Mouse (Mus musculus): ENCODE data around the gene Asb8. TPM values are rescaled to one million over a fixed set of nuclear protein-coding genes. Genes with fewer than 3 reads are reported as not detected.

Gene Asb8
- polyA plus RNA-seq, 1 experiment from 2014 or later = 42.3 TPM

- 56% methylated on average over 9 of the region's 9 CpGs for WGBS
- no peak for ATAC-seq
- no peak overlapping the region for H3K4me3 ChIP-seq (ENCODE audit: low read depth, low read length)
- no peak for DNase-seq (ENCODE audit: low spot score)
- no peak overlapping the region for H3K27ac ChIP-seq (ENCODE audit: low read length)
- H3K4me1 ChIP-seq (ENCODE audit: insufficient read depth, low read depth, low read length) = no peaks in the 10 kb centered on the region
- H3K36me3 ChIP-seq (ENCODE audit: insufficient read depth, low read length) = no peaks in the 10 kb centered on the region
- no peaks in the 10 kb centered on the region for H3K9me3 ChIP-seq (ENCODE audit: low read length)
- peaks cover 42% of the 10 kb centered on the region for H3K27me3 ChIP-seq (replicated peaks; ENCODE audit: insufficient read depth, low read length)
- H3K4me2 ChIP-seq (replicated peaks; ENCODE audit: low read depth, low read length) = no peak overlapping the region
- TF ChIP-seq EP300 (IDR thresholded peaks at IDR 0.05) = no peak
- TF ChIP-seq CTCF (IDR thresholded peaks at IDR 0.05) = no peak
- no peak overlapping the region for H3K9ac ChIP-seq (replicated peaks; ENCODE audit: low read depth)
Measured at GRCm38 (mm10) chr15:98170917-98171316, 5.5 kb upstream of the Asb8 start.

DNA sequence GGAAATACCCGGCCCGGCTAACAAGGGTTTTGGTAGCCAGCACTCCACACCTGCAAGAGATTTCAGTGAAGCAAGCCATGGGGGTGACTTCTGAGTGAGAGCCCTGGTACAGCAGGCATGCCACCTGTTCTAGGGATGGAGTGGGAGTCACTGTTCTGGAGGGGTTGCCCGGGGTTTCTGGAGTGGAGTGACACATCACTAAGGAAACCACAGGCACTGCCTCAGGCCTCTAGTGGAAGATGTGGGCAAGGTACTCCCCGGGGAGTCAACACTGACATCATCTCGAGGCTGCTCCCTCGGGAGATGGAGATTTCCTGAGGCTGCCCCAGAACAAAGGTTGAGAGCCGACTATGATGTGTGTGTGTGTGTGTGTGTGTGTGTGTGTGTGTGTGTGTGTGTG is 4.9 kb upstream of the Asb8 start:
- TF ChIP-seq EP300 (IDR thresholded peaks at IDR 0.05) = no peak
- TF ChIP-seq CTCF (IDR thresholded peaks at IDR 0.05) = no peak

DNA sequence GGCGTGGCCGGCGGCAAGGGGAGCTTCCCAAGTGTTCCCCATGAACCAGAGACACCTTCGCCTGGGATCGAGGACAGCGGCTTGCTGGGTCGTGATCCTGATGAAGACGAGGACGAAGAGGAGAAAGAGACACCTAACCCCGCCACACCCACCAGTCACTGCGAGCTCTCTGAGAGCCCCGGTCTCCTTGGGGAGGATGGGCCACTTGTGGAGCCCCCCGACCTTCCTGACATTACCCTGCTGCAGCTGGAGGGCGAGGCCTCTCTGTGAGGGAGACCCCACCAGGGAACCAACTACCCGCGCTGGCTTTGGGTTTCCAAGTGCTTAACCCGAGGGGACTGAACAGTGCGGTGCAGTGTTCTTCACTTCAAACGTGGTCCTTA is 3.2 kb upstream of the Asb8 start:
- no peak for ATAC-seq
- no peak overlapping the region for H3K4me3 ChIP-seq (ENCODE audit: low read depth, low read length)
- 5% methylated on average over 19 of the region's 19 CpGs for whole genome bisulfite sequencing

More for the DNA sequence above, 4.9 kb upstream of the Asb8 start:
- WGBS = 28% methylated on average over 7 of the region's 7 CpGs
- no peak overlapping the region for H3K27ac ChIP-seq (ENCODE audit: low read length)
- no peak overlapping the region for H3K9ac ChIP-seq (replicated peaks; ENCODE audit: low read depth)
- no peaks in the 10 kb centered on the region for H3K9me3 ChIP-seq (ENCODE audit: low read length)
- no peak overlapping the region for H3K4me2 ChIP-seq (replicated peaks; ENCODE audit: low read depth, low read length)
- H3K4me1 ChIP-seq (ENCODE audit: insufficient read depth, low read depth, low read length) = no peaks in the 10 kb centered on the region
- peaks cover 42% of the 10 kb centered on the region for H3K27me3 ChIP-seq (replicated peaks; ENCODE audit: insufficient read depth, low read length)
- H3K36me3 ChIP-seq (ENCODE audit: insufficient read depth, low read length) = no peaks in the 10 kb centered on the region
- DNase-seq (ENCODE audit: low spot score) = peak; percentile 17
- H3K4me3 ChIP-seq (ENCODE audit: low read depth, low read length) = no peak overlapping the region
- no peak for ATAC-seq

DNA sequence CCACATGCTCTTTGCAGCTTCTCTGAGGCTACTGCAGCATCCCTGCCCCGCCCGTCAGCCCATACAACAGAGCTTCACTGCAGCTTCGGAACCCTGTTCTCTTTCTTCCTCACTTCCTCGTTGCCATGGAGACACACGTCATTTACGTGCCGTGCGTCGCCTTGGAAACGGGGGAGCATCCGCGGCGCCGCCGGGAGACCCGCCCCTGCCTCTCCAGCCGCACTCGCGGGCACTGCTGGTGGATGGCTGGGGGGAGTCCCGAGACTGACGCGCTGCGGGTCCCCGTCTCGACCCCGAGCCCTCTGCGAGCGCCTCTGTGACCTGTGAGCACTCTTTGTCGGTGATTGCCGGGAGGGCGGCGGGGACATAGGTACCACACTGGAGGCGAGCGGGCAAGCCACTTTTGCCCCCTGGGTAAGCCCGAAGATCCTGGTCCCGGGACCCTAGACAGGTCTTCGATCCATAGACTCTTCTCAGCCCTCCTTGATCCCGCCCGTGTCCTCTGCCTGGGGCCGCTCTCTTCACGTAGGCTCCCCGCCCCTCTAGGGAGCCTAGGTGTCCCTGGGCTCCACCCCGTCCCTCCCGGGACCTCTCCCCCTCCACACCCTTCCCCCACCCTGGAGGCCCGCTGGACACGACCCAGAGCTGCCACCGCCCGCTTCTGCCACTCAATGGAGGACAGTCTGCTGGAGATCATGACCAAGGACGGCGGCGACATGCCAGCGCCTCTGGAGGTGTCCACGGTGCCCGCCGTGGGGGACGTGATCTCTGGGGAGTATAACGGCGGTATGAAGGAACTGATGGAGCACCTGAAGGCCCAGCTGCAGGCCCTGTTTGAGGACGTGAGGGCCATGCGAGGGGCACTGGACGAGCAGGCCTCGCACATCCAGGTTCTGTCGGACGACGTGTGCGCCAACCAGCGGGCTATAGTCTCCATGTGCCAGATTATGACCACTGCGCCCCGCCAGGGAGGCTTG is 2.5 kb upstream of the Asb8 start:
- DNase-seq (ENCODE audit: low spot score) = peak; percentile 85
- H3K9ac ChIP-seq (replicated peaks; ENCODE audit: low read depth) = no peak overlapping the region
- H3K36me3 ChIP-seq (ENCODE audit: insufficient read depth, low read length) = no peaks in the 10 kb centered on the region
- H3K27me3 ChIP-seq (replicated peaks; ENCODE audit: insufficient read depth, low read length) = peaks cover 39% of the 10 kb centered on the region
- no peak overlapping the region for H3K27ac ChIP-seq (ENCODE audit: low read length)
- ATAC-seq = peak; percentile 63
- H3K4me2 ChIP-seq (replicated peaks; ENCODE audit: low read depth, low read length) = peak overlapping the region; percentile 29; the same call in 1 of the 2 replicates
- no peak for TF ChIP-seq CTCF (IDR thresholded peaks at IDR 0.05)
- TF ChIP-seq EP300 (IDR thresholded peaks at IDR 0.05) = no peak
- H3K4me3 ChIP-seq (ENCODE audit: low read depth, low read length) = peak overlapping the region; percentile 20; the same call in 1 of the 2 replicates
- WGBS = 2% methylated on average over 66 of the region's 69 CpGs
- H3K9me3 ChIP-seq (ENCODE audit: low read length) = no peaks in the 10 kb centered on the region
- no peaks in the 10 kb centered on the region for H3K4me1 ChIP-seq (ENCODE audit: insufficient read depth, low read depth, low read length)

More for the DNA sequence above, 3.2 kb upstream of the Asb8 start:
- H3K9ac ChIP-seq (replicated peaks; ENCODE audit: low read depth) = no peak overlapping the region
- DNase-seq (ENCODE audit: low spot score) = no peak
- no peaks in the 10 kb centered on the region for H3K4me1 ChIP-seq (ENCODE audit: insufficient read depth, low read depth, low read length)
- peaks cover 39% of the 10 kb centered on the region for H3K27me3 ChIP-seq (replicated peaks; ENCODE audit: insufficient read depth, low read length)
- no peaks in the 10 kb centered on the region for H3K36me3 ChIP-seq (ENCODE audit: insufficient read depth, low read length)
- H3K27ac ChIP-seq (ENCODE audit: low read length) = no peak overlapping the region
- no peak overlapping the region for H3K4me2 ChIP-seq (replicated peaks; ENCODE audit: low read depth, low read length)
- H3K9me3 ChIP-seq (ENCODE audit: low read length) = no peaks in the 10 kb centered on the region
- TF ChIP-seq CTCF (IDR thresholded peaks at IDR 0.05) (no peak), EP300 (IDR thresholded peaks at IDR 0.05) (no peak)

- DNase-seq (ENCODE audit: low spot score) = no peak
- Histone ChIP-seq H3K36me3 (ENCODE audit: insufficient read depth, low read length) (no peaks in the 10 kb centered on the region), H3K4me2 (replicated peaks; ENCODE audit: low read depth, low read length) (peak within 1 kb of the TSS; percentile 29; the same call in 1 of the 2 replicates), H3K9ac (replicated peaks; ENCODE audit: low read depth) (no peak within 1 kb of the TSS), H3K27me3 (replicated peaks; ENCODE audit: insufficient read depth, low read length) (peaks cover 39% of the 10 kb centered on the region), H3K4me1 (ENCODE audit: insufficient read depth, low read depth, low read length) (no peaks in the 10 kb centered on the region), H3K9me3 (ENCODE audit: low read length) (no peaks in the 10 kb centered on the region), H3K27ac (ENCODE audit: low read length) (no peak within 1 kb of the TSS), H3K4me3 (ENCODE audit: low read depth, low read length) (peak within 1 kb of the TSS; percentile 20; the same call in 1 of the 2 replicates)
- TF ChIP-seq EP300 (IDR thresholded peaks at IDR 0.05) (no peak), CTCF (IDR thresholded peaks at IDR 0.05) (no peak)
- 7% methylated on average over 15 of the region's 18 CpGs for WGBS
- 0 out of 2 replicates have a peak, but pooled peaks have one; percentile 1 for ATAC-seq
Measured at GRCm38 (mm10) chr15:98166963-98167644, 1.7 kb upstream of the Asb8 start, which contains the start of gene Ccdc184. TSS of gene Ccdc184 (plus strand) at chr15:98167158.

DNA sequence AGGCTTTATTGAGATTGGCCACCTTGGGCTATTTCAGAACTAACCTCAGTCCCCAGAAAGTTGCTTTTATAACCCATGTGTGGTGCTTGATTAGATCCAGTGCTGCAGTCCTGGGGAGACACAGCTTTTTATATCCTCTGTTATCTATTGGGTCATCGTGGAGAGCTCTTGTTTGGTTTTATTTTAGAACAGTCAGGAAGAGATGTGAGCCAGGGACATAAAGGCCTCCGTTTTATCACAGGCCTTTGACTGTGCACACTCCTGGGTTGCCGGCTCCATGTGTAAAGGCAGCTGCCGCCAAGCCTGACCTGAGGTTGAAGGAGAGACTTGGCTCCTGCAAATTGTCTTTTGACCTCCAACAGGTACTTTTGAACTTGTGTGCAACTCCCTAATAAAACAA is 2.9 kb downstream of the Asb8 start:
- no peak for DNase-seq (ENCODE audit: low spot score)
- Histone ChIP-seq H3K36me3 (ENCODE audit: insufficient read depth, low read length) (no peaks in the 10 kb centered on the region), H3K4me2 (replicated peaks; ENCODE audit: low read depth, low read length) (no peak overlapping the region), H3K27me3 (replicated peaks; ENCODE audit: insufficient read depth, low read length) (peaks cover 10% of the 10 kb centered on the region), H3K4me1 (ENCODE audit: insufficient read depth, low read depth, low read length) (no peaks in the 10 kb centered on the region), H3K4me3 (ENCODE audit: low read depth, low read length) (no peak overlapping the region), H3K9me3 (ENCODE audit: low read length) (no peaks in the 10 kb centered on the region), H3K9ac (replicated peaks; ENCODE audit: low read depth) (no peak overlapping the region), H3K27ac (ENCODE audit: low read length) (no peak overlapping the region)
- WGBS = 56% methylated on average over 4 of the region's 4 CpGs
- TF ChIP-seq EP300 (IDR thresholded peaks at IDR 0.05) (no peak), CTCF (IDR thresholded peaks at IDR 0.05) (no peak)
- no peak for ATAC-seq
